Mouse (Mus musculus) forebrain, embryonic 15.5 days (tissue): Measurements from ENCODE around the gene B9d1. TPM values are rescaled to one million over a fixed set of nuclear protein-coding genes. Genes with fewer than 3 reads are reported as not detected.
A peak's percentile ranks its signal among the peaks of the same experiment; 100 is the strongest.

Source experiments
- ATAC-seq: fragments of 200-750 bp; cut with Nextera tagmentation; replicated peaks from 2 replicates; pipeline ENCODE4 v1.8.0; 2017; ENCODE audit warnings: mild to moderate bottlenecking, moderate TSS enrichment, moderate library complexity
- H3K27ac ChIP-seq: fragments of 300-500 bp; sonication (generic); replicated peaks from 2 replicates; pipeline ENCODE4 v1.5.1; 2015; ENCODE audit warnings: mild to moderate bottlenecking, inconsistent platforms
- H3K27me3 ChIP-seq: fragments of 300-500 bp; sonication (generic); 2 replicates; pipeline ENCODE4 v1.6.1; 2015; ENCODE audit warnings: inconsistent platforms
- H3K36me3 ChIP-seq: fragments of 300-500 bp; sonication (generic); 2 replicates; pipeline ENCODE4 v1.6.1; 2015; ENCODE audit warnings: mild to moderate bottlenecking, inconsistent platforms
- H3K4me1 ChIP-seq: fragments of 300-500 bp; sonication (generic); 2 replicates; pipeline ENCODE4 v1.6.1; 2015; ENCODE audit warnings: inconsistent platforms
- H3K4me2 ChIP-seq: fragments of 300-500 bp; sonication (generic); replicated peaks from 2 replicates; pipeline ENCODE4 v1.6.1; 2015; ENCODE audit warnings: mild to moderate bottlenecking, inconsistent platforms
- H3K4me3 ChIP-seq: fragments of 300-500 bp; sonication (generic); 2 replicates; pipeline ENCODE4 v1.5.1; 2015; ENCODE audit warnings: mild to moderate bottlenecking, inconsistent platforms
- H3K9ac ChIP-seq: fragments of 300-500 bp; sonication (generic); replicated peaks from 2 replicates; pipeline ENCODE4 v1.6.1; 2015; ENCODE audit warnings: mild to moderate bottlenecking, inconsistent platforms
- H3K9me3 ChIP-seq: fragments of 300-500 bp; sonication (generic); 2 replicates; pipeline ENCODE4 v1.6.1; 2016; ENCODE audit warnings: inconsistent platforms
- WGBS: fragments of 180-500 bp; shearing (Covaris S2); methylation state at CpG from one replicate; pipeline ENCODE4 v1.1.7; 2015; ENCODE audit warnings: mixed read lengths; 5-methylcytosine and 5-hydroxymethylcytosine counted together
- polyA plus RNA-seq: library from polyadenylated mRNA; unstranded; fragments of >200 nt; fragmentation: Nextera tagmentation; extraction: Ambion mirVana; gene quantifications from 2 replicates; pipeline ENCODE4 v1.2.1, GENCODE M21; 2015

The B9d1 gene
- polyA plus RNA-seq, 1 experiment from 2014 or later: 42.8 TPM

DNA sequence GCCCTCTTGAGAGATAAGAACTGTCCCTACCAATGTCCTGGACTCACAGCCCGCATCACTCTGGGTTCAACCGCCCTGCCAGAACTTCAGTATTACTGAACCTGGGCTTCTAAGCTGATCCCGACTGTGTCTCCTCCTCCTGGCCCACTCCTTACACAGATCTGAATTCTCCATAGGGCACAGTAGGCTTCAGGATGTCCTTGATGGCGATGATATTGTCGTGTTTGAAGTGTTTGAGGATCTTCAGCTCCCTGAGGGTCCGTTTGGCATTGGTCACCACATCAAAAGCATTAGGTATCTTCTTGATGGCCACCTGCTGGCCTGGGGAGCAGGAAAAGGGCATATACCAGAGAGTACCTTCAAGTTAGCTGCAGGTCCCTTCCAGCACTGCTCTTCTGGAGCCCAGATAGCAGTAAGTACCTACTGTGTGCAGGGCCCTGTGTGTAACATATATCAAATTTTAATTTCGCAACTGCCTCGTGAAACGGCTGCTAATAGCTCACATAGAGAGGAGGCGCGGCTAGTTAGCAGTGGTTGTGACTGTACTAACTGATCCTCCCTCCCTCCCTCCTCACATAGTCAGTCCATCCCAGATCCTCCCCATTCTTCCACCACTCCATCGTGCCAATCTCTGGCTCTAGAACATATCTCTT lies 12.1 kb upstream of the B9d1 start:
- Histone ChIP-seq H3K9ac (peak overlapping the region; percentile 89), H3K4me3 (peak overlapping the region; percentile 77), H3K4me2 (peak overlapping the region; percentile 73), H3K27me3 (no peaks in the 10 kb centered on the region), H3K9me3 (no peaks in the 10 kb centered on the region), H3K4me1 (peaks cover 55% of the 10 kb centered on the region), H3K27ac (peak overlapping the region; percentile 94), H3K36me3 (peaks cover 45% of the 10 kb centered on the region)
- WGBS: 75% methylated on average over 12 of the region's 12 CpGs
- ATAC-seq: no peak

GRCm38 (mm10) chr11:61493525-61494128 lies 11.3 kb upstream of the B9d1 start:
- Histone ChIP-seq H3K9ac (peak overlapping the region; percentile 89), H3K9me3 (no peaks in the 10 kb centered on the region), H3K27ac (peak overlapping the region; percentile 94), H3K4me3 (peak overlapping the region; percentile 77), H3K27me3 (no peaks in the 10 kb centered on the region), H3K36me3 (peaks cover 39% of the 10 kb centered on the region), H3K4me2 (peak overlapping the region; percentile 73), H3K4me1 (peaks cover 48% of the 10 kb centered on the region)
- peak; percentile 60 for ATAC-seq
- under 1% methylated on average over 50 of the region's 50 CpGs for WGBS

- H3K36me3 ChIP-seq: peaks cover 32% of the 10 kb centered on the region
- ATAC-seq: peak; percentile 98
- H3K9me3 ChIP-seq: no peaks in the 10 kb centered on the region
- WGBS: under 1% methylated on average over 62 of the region's 62 CpGs
- peak within 1 kb of the TSS; percentile 77 for H3K4me3 ChIP-seq
- H3K27me3 ChIP-seq: no peaks in the 10 kb centered on the region
- H3K27ac ChIP-seq: peak within 1 kb of the TSS; percentile 94
- peak within 1 kb of the TSS; percentile 89 for H3K9ac ChIP-seq
- H3K4me1 ChIP-seq: peaks cover 43% of the 10 kb centered on the region
- H3K4me2 ChIP-seq: peak within 1 kb of the TSS; percentile 73
Measured at GRCm38 (mm10) chr11:61494129-61494997, 10.6 kb upstream of the B9d1 start, which contains the start of gene Mapk7. Gene Mapk7, minus strand, starts transcription at chr11:61494406.

GRCm38 (mm10) chr11:61495528-61495927 lies 9.4 kb upstream of the B9d1 start:
- WGBS: 94% methylated on average over 2 of the region's 2 CpGs
- no peaks in the 10 kb centered on the region for H3K27me3 ChIP-seq
- no peak overlapping the region for H3K4me2 ChIP-seq
- H3K27ac ChIP-seq: no peak overlapping the region
- peaks cover 32% of the 10 kb centered on the region for H3K4me1 ChIP-seq
- H3K9me3 ChIP-seq: no peaks in the 10 kb centered on the region
- H3K4me3 ChIP-seq: no peak overlapping the region
- peaks cover 20% of the 10 kb centered on the region for H3K36me3 ChIP-seq
- no peak for ATAC-seq
- H3K9ac ChIP-seq: no peak overlapping the region

- 88% methylated on average over 1 of the region's 1 CpGs for WGBS
- Histone ChIP-seq H3K36me3 (peaks cover 2% of the 10 kb centered on the region; the same call in 1 of the 2 replicates), H3K9ac (no peak overlapping the region), H3K4me3 (no peak overlapping the region), H3K4me2 (no peak overlapping the region), H3K9me3 (no peaks in the 10 kb centered on the region), H3K4me1 (peaks cover 16% of the 10 kb centered on the region), H3K27ac (no peak overlapping the region), H3K27me3 (no peaks in the 10 kb centered on the region)
- no peak for ATAC-seq
Measured at GRCm38 (mm10) chr11:61497490-61497889, 7.5 kb upstream of the B9d1 start.

DNA sequence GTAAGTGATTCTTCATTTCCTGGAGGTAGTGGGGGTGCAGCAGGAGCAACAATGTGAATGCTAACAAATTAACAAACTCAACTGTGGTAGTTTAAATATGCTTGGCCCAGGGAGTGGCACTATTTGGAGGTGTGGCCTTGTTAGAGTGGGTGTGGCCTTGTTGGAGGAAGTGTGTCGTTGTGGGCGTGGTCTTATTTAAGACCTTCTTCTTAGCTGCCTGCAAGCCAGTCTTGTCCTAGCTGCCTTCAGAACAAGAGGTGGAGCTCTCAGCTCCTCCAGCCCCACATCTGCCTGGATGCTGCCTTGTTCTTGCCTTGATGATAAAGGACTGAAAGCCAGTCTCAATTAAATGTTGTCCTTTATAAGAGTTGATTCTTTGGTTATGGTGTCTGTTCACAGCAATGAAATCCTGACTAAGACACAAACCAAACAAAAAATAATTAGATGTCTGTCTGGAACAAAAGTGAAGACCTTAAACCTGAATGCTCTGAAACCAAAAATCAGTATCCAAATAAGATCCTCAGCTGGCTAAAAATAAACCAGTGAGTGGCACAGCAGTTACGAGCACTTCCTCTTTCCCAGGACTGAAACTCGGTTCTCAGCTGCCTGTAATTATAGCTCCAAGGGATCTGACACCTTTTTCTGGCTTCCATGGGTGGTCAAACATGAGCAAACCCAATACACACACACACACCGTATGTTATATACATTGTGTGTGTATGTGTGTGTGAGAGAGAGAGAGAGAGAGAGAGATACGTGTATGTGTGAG lies 6.0 kb upstream of the B9d1 start:
- Histone ChIP-seq H3K36me3 (no peaks in the 10 kb centered on the region), H3K27ac (no peak overlapping the region), H3K27me3 (no peaks in the 10 kb centered on the region), H3K9me3 (no peaks in the 10 kb centered on the region), H3K4me1 (peaks cover 9% of the 10 kb centered on the region), H3K4me3 (no peak overlapping the region), H3K4me2 (no peak overlapping the region), H3K9ac (no peak overlapping the region)
- 84% methylated on average over 6 of the region's 6 CpGs for WGBS
- no peak for ATAC-seq

- ATAC-seq: no peak
- peaks cover 18% of the 10 kb centered on the region for H3K4me1 ChIP-seq
- H3K4me3 ChIP-seq: peak overlapping the region; percentile 58; the same call in 1 of the 2 replicates
- no peaks in the 10 kb centered on the region for H3K9me3 ChIP-seq
- no peaks in the 10 kb centered on the region for H3K27me3 ChIP-seq
- H3K27ac ChIP-seq: peak overlapping the region; percentile 90
- WGBS: 74% methylated on average over 8 of the region's 8 CpGs
- H3K9ac ChIP-seq: no peak overlapping the region
- H3K36me3 ChIP-seq: no peaks in the 10 kb centered on the region
- peak overlapping the region; percentile 60 for H3K4me2 ChIP-seq
Measured at GRCm38 (mm10) chr11:61503933-61504332, 1.0 kb upstream of the B9d1 start.

GRCm38 (mm10) chr11:61514953-61515352 lies 10.0 kb downstream of the B9d1 start:
- H3K9ac ChIP-seq: no peak overlapping the region
- no peak overlapping the region for H3K4me2 ChIP-seq
- H3K9me3 ChIP-seq: no peaks in the 10 kb centered on the region
- 32% methylated on average over 3 of the region's 3 CpGs for WGBS
- no peak overlapping the region for H3K27ac ChIP-seq
- peaks cover 35% of the 10 kb centered on the region for H3K36me3 ChIP-seq
- H3K4me3 ChIP-seq: no peak overlapping the region
- ATAC-seq: no peak
- H3K27me3 ChIP-seq: no peaks in the 10 kb centered on the region
- no peaks in the 10 kb centered on the region for H3K4me1 ChIP-seq

DNA sequence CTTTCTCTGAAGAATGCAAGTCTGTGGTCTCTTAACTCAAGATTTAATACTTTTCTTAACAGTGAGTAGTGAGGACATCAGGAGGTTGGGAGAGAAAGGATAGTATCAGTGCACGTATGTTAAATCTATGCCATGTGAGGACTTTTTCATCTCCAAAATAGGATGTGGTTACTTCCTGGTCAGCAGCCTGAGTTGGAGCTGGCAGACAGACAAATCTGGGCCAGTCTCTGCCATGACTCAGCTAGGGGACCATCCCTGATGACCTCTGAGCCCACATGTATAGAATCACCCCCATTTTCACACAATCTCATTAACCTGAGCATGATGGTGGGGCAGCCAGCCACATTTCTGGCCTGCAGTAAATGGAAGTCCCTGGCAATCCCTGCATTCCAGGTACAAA lies 13.0 kb downstream of the B9d1 start:
- no peak overlapping the region for H3K4me2 ChIP-seq
- WGBS: 95% methylated on average over 1 of the region's 1 CpGs
- H3K4me3 ChIP-seq: no peak overlapping the region
- H3K9ac ChIP-seq: no peak overlapping the region
- no peaks in the 10 kb centered on the region for H3K9me3 ChIP-seq
- no peak overlapping the region for H3K27ac ChIP-seq
- peaks cover 51% of the 10 kb centered on the region for H3K36me3 ChIP-seq
- ATAC-seq: no peak
- H3K4me1 ChIP-seq: no peaks in the 10 kb centered on the region
- no peaks in the 10 kb centered on the region for H3K27me3 ChIP-seq

DNA sequence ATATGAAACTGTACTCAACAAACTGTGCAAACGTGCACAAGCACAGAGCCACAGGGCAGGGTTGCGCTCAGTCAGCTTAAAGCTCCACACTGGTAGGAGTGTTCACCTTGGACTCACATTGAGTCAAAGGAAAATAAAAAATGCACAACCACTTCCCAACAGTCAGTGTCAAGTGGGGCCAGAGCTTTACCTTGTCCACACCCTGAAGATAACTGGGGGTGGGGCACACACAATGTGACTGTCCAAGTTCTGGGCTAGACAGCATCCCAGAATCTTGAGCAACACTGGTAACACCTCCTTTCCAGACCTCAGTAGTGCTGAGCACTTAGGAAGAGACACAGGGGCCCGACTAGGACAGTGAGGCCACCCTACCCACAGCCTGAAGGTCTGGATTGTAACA lies 13.9 kb downstream of the B9d1 start:
- no peak overlapping the region for H3K4me2 ChIP-seq
- H3K9ac ChIP-seq: no peak overlapping the region
- WGBS: 92% methylated on average over 3 of the region's 3 CpGs
- no peaks in the 10 kb centered on the region for H3K9me3 ChIP-seq
- H3K4me3 ChIP-seq: no peak overlapping the region
- ATAC-seq: no peak
- H3K27me3 ChIP-seq: no peaks in the 10 kb centered on the region
- no peaks in the 10 kb centered on the region for H3K4me1 ChIP-seq
- no peak overlapping the region for H3K27ac ChIP-seq
- H3K36me3 ChIP-seq: peaks cover 49% of the 10 kb centered on the region

GRCm38 (mm10) chr11:61519484-61520107 lies 14.7 kb downstream of the B9d1 start:
- Histone ChIP-seq H3K27me3 (no peaks in the 10 kb centered on the region), H3K9ac (no peak overlapping the region), H3K36me3 (peaks cover 47% of the 10 kb centered on the region), H3K4me3 (no peak overlapping the region), H3K27ac (no peak overlapping the region), H3K9me3 (no peaks in the 10 kb centered on the region), H3K4me2 (no peak overlapping the region), H3K4me1 (no peaks in the 10 kb centered on the region)
- WGBS: 95% methylated on average over 3 of the region's 3 CpGs
- no peak for ATAC-seq
